Mouse (Mus musculus): ENCODE data around the gene Olfr71.

Gene Olfr71

DNA sequence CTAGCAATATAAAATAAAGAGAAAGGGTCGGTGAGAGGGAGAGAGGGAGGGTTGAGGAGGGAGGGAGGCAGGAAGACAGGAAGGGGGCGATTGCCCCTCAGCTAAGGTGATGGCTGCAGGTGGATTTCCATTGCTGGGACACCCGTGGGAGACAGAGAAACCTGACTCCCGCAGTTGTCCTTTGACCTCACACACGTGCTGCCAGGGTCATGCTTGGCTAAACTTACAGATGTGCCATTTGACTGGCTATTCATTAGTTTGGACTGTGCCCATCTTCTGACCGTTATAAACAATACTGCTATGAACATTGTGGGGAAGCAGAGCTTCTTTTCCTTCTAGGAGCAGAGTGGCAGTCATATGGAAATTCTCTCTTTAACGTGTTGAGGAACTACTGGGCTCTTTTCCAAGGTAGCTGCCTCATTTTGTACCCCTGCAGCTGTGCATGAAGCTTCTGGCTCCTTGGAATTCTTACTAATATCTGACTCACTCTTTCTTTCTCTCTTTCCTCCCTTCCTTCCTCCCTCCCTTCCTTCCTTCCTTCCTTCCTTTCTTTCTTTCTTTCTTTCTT is 3.7 kb upstream of the Olfr71 start:
- DNase-seq (ENCODE audit: extremely low spot score, low read depth, low spot score) = no peak

DNA sequence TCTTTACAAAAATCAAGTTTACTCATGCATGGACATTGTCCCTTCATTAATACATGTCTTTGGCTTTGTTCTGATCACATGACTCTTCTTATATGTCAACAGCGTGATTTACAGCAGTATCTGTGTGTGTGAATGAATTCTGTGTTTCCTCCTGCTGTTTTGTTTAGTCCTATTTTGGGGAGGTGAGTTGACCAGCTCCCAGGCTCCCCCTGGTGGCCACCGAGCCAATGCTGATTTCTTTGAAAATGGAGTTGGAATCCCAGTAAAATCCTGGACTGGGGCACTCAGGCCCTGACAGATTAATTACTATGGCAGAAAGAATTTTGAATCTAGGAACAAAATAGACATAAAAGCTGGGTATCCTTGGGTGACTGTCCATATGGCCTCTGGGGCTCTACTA is 1.8 kb upstream of the Olfr71 start:
- DNase-seq (ENCODE audit: extremely low spot score, low read depth, low spot score) = peak; percentile 57

DNA sequence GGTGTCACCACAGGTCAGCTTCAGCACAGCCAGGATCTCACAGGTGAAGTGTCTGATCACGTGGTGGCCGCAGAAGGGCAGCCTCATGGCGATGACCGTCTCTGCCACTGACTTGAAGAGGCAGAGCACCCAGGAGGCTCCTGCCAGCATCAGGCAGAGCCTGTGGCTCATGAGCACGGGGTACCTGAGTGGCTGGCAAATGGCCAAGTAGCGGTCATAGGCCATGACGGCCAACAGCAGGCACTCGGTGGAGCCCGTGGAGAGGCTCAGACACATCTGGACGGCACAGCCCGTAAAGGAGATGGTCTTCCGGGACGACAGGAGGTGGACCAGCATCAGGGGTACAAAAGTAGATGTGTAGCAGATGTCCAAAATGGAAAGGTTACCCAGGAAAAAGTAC is 4.1 kb downstream of the Olfr71 start:
- DNase-seq (ENCODE audit: extremely low spot score, low read depth, low spot score) = no peak

DNA sequence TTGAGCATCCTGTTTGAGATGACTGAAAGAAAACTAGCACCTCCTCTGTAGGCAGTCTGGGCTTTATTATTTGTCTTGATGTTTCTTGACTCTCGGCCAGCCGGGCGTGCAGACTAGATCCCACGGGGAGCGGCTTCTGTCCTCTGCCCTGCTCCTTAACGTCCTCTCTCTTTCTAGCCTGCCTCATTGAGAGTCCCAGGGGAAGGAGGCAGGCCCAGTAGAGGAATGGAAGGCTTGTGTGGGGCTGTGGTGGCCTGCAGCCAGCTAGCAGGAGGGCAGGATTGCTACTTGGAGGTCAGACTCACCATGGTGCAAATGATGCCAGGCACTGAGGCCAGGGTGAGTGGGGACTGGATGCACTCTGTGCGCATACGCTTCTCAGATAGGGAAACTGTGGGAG is 6.2 kb downstream of the Olfr71 start:
- DNase-seq (ENCODE audit: extremely low spot score, low read depth, low spot score) = no peak

DNA sequence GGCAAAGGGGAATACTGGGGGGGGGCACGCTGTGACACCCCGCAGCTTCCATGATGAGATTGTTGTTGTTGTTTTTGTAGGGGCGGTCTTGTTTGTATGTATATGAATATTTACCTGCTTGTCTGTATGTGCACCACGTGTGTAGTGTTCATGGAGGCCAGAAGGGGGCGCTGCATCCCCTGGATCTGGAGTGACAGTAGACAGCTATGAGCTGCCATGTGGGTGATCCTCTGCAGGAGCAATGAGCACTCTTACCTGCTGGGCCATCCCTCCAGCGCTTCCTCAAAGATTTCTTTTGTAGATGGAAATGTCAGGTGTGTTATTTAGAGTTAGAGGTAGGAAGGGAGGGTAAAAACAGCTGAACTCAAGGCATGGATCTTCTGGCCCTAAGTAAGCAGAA is 6.6 kb downstream of the Olfr71 start:
- DNase-seq (ENCODE audit: extremely low spot score, low read depth, low spot score) = no peak

DNA sequence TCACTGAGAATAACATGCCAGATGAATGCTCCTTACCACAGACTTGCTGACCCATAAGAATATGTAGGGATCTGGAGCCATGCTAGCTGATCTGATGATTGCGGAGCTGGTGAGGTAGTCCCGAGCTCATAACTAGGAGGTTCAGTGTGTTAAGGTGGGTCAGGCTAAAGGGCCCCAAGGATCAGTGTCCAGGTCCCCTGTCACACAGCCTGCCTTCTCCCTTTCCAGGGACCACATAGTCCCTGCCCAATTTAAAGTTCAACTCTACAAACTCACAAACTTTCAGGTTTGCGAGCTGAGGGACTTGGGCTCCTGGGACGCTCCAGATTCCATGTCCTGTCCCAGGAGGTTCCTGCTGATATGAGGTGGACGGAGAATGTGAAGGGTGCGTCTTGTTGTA is 9.3 kb downstream of the Olfr71 start, which contains the start of gene Olfr70:
Gene Olfr70, minus strand, starts transcription at position 101 of the 400 bp plus-strand sequence.
- no peak for DNase-seq (ENCODE audit: extremely low spot score, low read depth, low spot score)

DNA sequence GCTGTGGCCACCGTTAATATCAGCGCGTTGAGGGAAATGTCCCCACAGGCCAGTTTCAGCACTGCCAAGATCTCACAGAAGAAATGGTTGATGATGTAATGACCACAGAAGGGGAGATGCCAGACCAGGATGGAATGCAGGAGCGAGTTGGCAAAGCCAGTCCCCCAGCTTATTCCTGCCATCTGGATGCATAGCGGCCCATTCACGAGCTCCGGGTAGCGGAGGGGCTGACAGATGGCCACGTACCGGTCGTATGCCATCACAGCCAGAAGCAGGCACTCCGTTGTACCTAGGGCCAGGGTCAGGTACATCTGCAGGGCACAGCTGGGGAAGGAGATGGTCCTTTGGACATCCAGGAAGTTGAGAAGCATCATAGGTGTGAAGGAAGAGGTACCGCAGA is 13.5 kb downstream of the Olfr71 start:
- no peak for DNase-seq (ENCODE audit: extremely low spot score, low read depth, low spot score)

DNA sequence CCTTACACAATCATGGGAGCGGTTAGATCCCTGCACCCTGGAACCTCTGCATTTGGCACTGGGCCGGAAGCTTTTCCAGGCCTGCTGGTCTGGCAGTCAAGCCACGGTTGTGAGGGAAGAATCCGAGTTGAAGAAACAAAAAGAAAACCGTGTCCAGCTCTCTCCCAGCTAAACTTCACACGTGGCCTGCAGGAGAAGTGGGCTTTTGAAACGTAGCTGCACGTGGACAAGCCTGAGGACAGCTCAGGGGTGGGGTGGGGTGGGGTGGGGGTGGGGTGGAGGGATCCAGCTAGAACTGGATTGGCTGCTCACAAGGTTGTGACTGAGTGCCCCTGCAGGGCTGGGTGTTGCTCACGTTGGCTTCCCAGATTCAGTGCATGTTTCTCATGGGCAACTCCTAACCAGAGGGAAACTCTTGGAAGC is 14.8 kb downstream of the Olfr71 start:
- no peak for DNase-seq (ENCODE audit: extremely low spot score, low read depth, low spot score)

DNA sequence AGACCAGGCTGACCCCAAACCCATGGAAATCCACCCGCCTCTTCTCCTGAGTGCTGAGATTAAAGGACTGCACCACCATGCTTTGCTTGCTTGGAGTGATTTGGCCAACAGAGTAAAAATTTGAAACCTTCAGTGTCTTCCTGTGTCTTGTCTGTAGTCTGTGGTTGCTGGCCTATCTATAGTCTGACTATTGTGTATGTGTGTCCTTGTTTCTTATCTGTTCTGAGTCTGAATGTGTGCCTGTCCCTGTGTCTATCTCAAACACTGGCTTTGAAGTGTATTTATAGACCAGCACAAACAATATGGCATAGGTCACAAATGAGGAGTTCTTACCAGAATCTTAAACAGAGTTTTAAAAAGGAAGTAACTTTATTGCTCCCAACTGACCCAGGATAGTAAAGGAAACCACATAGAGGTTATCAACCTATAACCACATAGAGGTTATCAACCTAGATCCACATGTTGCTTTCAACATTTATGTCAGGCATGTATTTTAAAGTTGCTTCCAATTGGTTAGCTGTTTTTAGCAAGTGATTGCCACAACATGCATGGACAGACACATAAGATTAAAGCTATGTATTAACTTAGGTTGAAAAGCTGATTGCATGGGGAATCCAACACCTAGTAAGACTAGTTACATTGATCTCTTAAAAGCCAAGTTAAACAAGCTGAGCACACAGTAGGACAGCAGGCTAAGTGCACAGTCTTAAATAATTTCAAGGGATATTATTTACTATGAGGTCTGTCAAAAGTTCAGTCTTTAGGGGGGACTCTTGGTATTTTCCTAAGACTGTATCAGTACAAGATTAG is 15.4 kb downstream of the Olfr71 start:
- DNase-seq (ENCODE audit: extremely low spot score, low read depth, low spot score) = no peak

DNA sequence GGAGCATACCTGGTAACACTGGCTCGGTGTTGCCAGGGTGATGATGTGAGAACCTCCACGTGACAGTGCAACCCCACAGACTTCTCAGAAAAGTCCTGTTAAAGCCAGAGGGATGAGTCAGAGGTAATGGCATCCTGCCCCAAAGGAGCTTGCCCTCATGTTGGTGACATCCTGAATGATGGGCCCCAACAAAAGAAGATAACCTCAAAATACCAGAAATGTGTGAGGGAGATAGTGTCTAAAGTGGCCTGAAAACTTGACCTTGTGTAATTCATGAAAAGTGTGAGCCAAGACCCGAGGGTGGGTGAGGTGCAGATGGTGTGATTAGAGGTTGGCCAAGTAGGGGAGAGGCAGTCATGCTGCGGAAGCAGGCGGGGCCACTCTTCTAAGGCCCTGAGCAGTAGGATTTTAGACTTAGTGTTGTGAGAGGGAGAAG is 16.2 kb downstream of the Olfr71 start:
- DNase-seq (ENCODE audit: extremely low spot score, low read depth, low spot score) = no peak

DNA sequence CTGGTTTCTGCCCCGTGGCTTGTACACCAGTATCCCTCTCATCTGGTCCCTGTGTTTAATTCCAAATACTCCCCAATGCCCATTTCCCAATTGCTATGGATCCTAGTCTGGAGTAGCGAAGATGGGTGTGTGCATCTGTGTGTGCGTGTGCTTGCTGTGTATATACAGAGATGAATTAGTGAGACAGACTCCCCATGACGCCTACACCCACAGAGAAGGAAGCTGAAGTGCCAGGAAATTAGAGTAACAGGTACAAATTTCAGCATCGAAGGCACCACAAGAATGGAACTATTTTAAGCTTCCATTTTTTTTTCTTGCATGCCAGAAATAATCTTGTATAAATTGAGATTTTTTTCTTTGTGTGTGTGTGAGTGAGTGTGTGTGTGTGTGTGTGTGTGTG is 19.0 kb downstream of the Olfr71 start:
- no peak for DNase-seq (ENCODE audit: extremely low spot score, low read depth, low spot score)

DNA sequence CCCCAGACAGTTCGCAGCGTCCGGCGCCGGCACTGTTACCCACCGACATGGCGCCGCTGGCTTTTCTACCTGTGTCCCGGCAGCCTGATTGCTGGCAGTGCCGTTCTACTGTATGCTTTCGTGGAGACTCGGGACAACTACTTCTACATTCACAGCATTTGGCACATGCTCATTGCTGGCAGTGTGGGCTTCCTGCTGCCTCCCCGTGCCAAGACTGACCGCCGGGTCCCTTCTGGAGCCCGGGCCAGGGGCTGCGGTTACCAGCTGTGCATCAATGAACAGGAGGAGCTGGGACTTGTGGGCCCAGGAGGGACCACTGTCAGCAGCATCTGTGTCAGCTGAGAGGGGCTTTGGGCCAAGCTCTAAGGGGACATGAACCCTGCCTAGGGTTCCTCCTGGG is 20.0 kb downstream of the Olfr71 start:
- DNase-seq (ENCODE audit: extremely low spot score, low read depth, low spot score) = no peak

DNA sequence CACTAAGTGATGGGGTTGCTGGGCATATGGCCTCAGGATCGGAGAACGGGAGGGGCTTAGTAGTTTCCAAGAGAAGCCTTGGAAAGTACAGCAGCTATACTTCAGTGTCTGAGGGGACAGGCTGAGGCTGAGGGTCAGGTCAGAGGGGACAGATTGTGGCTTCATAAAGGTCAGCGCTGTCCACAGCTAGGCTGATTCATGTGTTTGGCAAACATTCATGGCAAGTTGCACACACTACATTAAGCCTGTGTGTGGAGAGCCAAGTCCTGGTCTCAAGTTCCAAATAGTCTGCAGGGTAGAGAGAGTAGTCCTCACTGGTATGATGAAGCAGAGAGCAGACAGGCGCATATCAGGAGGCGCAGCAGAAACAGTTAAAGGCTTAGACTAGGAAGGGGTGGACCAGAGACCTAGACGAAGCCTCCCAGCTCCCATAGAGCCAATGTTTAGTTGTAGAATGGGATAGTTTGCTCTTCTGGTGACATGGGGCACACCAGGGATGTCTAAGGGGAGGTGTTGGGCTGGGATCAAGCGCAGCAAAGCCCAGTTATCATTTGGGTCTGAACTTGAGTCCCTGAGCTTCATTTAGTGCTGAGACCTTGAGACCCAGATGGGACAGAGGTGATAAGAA is 30.5 kb downstream of the Olfr71 start:
- no peak for DNase-seq (ENCODE audit: extremely low spot score, low read depth, low spot score)

DNA sequence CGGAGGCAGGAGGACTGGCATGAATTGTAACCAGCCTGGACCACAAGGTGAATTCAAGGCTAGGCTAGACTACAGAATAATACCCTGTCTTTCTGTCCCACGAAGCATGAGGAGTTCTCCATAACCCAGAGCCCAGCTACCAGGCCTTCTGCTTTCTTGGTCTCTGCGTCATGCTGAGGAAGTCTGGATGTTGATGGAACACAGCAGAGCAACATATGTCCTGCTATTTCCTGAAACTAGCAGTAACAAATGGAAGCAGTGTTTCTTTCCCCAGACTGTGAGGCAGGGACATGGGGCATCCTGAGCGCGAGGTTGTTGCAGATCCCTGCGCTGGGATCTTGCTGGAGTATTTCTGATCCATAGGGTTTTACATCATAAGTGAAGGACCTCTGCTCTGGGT is 31.5 kb downstream of the Olfr71 start:
- DNase-seq (ENCODE audit: extremely low spot score, low read depth, low spot score) = no peak

DNA sequence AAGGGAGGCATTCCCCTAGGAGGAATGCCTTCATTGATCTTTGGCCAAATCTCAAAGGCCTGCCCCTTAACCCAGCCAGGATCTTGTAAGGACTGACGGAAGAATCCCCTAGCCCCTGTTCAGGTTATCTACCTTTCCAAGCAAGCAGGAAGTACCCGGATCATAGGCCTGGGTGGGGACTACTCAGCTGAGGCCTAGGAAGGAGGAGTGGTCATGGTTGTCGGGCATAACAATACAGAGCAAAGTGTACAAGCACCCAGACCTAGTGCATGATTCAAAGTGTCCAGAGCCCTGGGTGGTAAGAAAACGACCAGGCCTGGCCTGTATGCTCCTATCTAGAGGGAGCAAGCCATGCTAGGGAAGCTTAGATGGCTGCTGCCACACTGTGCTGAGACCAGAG is 34.4 kb downstream of the Olfr71 start:
- no peak for DNase-seq (ENCODE audit: extremely low spot score, low read depth, low spot score)

DNA sequence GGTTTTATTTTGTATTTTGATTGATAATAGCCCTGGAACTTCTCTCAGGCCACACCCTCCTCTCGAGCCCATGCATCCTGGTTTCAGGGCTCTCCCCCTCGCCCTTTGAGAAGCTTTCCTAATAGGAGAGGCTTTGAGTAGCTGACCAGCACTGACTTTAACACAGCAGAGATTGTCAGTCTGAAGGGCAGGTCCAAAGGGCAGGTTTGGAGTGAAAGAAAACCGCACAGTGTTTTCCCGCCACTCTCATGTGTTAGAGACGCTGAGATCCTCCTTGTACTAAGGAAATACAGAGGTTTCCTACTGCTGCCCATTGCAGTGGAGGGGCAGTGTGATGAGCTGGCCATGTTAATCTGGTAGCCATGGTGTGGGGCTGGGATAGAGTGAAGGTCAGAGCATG is 35.1 kb downstream of the Olfr71 start:
- DNase-seq (ENCODE audit: extremely low spot score, low read depth, low spot score) = no peak

DNA sequence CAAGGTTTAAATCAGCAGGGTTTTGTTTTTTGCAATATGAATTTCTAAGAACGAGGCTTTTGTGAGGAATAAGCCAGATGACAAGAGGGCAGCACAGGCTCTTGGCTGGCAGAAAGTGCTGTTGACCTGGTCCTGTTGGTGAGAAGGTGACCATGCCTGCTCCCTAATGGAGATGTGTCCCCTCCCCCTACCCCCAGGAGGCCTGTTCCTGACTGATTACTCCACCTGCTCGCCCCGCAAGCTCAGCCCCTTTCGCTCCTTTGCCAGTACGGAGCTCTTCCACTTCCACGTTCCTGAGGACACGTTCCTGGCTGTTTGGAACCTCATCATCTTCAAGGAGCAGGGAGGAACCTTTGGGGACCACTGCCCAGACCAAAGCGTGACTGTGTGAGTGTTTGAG is 36.4 kb downstream of the Olfr71 start:
- DNase-seq (ENCODE audit: extremely low spot score, low read depth, low spot score) = no peak

DNA sequence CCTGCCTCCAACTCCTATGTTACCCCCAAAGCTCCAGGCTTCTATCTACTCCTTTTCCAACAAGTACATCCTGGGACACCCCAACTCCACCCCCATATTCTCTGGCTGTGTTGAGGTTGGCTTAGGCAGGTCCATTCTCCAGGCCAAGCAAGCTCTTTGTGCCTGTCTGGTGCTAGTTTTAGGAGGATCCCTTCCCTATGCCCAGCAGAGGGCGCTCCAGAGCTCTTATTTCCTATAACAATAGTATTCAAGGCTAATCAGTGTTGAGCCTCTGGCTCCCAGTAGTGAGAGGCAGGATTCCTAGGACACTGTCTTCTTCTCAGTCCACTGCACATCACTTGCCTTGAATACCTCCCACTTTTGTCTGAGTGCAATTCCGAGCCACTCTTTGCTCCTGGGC is 38.0 kb downstream of the Olfr71 start:
- peak; percentile 80 for DNase-seq (ENCODE audit: extremely low spot score, low read depth, low spot score)

DNA sequence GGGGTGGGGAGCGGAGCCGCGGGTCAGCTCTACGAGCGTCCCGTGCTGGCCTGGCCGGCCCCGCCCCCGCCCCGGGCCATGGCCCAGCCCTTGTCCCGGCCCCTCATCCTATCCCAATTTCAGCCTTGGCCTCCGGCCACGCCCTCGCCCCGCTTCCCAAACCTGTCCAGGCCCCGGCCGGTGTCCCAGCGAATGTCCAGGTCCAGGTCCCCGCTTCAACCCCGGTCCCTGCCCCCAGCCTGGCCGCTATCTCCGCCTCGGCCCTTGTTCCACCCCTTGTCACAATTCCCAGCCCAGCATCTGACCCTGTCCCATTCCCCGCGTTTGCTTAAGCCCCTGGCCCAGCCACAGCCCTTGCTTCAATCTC is 40.6 kb downstream of the Olfr71 start:
- DNase-seq (ENCODE audit: extremely low spot score, low read depth, low spot score) = no peak

DNA sequence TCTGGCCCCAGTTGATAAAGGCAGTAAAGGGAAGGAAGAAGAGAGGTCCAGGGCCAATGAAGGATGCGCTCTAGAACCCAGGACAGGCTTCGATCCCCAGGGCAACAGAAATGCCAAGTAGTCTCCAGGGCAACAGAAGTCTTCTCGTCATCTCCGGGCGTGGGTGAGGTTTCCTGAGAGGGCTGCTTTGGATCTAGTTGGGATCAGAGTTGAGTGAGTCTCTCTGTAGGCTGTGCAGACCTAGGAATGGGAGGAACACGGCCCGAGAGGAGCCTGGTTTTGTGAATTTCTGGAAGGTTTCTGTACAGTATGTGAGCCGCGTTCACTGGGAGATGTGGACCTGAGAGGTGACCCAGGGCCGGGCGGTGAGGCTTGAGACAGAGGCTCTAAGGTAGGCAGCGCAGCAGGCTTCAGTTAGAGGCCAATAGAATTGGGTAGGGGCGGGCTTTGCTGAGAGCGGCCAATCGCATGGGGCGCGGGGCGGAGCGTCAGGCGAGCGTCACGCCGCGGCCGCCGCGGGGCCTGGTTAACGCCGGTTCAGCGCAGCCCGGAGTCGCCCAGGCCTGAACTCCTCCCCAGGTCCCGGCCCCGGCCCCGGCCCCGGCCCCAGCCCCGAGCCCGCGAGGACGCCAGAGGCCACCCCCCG is 41.1 kb downstream of the Olfr71 start, which contains the start of the genes Tmem8b and Fam221b:
Gene Tmem8b, plus strand, starts transcription at position 190 of the 646 bp plus-strand sequence.
Gene Fam221b, minus strand, starts transcription at position 364 of the 646 bp plus-strand sequence.
- DNase-seq (ENCODE audit: extremely low spot score, low read depth, low spot score) = no peak

DNA sequence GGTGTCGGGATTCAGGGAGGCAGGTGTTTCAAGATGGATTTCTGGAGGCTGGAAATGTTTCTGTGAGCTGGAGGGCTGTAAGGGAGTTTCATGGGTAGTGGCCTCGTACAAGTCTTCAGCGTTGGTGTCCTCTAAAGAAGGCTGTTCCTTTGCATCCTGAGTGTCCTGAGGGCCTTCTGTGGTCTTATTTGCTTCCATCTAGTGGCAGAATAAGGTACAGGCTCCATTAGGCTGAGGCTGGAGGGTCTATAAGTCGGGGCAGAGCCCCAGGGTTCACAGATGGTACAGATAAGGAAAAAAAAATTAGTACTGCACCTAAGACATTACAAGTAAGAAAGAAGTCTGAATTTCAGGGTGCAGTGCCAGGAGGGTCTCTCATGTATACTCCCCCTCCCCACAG is 43.6 kb downstream of the Olfr71 start:
- DNase-seq (ENCODE audit: extremely low spot score, low read depth, low spot score) = no peak

DNA sequence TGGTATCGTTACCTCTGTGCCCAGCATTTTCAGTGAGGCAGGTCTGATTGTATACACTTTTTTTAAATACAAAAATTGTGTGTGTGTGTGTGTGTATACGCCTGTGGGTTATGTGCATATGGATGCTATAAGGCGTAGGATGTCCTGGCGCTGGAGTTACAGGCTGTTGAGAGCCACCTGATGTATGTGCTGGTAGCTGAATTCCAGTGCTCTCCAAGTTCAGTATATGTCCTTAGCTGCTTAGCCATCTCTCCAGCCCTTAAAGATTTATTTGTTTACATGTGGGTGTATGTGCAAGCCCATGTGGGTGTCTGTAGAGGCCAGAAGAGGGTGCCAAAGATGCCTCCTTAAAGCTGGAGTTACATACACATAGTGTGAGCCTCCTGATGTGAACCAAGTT is 52.9 kb downstream of the Olfr71 start:
- DNase-seq (ENCODE audit: extremely low spot score, low read depth, low spot score) = no peak
